Mouse (Mus musculus): Measurements from ENCODE around the gene Mynn. TPM values are rescaled to one million over a fixed set of nuclear protein-coding genes. Genes with fewer than 3 reads are reported as not detected.
"Not testable (repeated sequence)": the region's sequence is repeated elsewhere in the genome, so short reads cannot be mapped to it uniquely, and the experiment has no call there.

Gene Mynn
- polyA plus RNA-seq (2014; fragmentation: Nextera tagmentation; extraction: Ambion mirVana) = 35.9 and 36.1 TPM in 2 replicates

DNA sequence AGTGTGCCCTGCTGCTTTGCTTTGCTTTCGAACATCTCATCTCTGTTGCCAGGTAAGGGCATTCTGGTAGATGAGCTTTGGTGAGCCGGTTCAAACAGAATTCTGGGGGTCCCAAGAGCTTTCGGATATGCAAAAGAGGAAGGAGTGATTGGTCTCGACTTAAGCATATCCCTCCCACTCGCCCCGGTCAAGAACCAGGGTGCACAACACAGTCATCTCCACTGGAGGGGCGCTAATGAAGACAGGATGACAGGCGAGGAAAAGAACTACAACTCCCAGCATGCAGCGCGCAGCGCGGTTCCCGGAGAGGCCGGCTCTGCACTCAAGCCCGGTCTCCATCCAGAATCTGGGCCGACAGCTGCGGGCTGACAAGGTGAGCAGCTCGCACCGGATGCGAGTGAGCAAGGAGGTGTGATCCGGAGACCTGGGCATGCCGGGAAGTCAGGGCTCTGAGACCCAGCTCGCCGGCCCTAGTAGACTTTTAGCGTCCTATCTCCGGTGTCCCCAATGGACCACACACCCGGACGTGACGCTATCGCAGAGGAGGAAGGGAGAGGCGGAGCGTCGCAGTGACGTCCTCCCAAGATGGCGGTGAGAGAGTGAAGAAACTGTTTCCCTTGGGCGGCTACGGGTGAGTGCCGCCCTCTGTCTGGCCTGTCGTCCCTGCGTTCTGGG lies at the start of gene Mynn:
Mynn (plus strand) TSS at position 1 of the 675 bp plus-strand sequence.
- no peaks in the 10 kb centered on the region for H3K9me3 ChIP-seq (ENCODE audit: control insufficient read depth, low read length)
- no peaks in the 10 kb centered on the region for H3K36me3 ChIP-seq (ENCODE audit: control insufficient read depth, insufficient read depth, low read length)
- peak within 1 kb of the TSS; percentile 76 for H3K4me2 ChIP-seq (replicated peaks; ENCODE audit: low read depth, low read length)
- peaks cover 3% of the 10 kb centered on the region; the same call in 1 of the 2 replicates for H3K27me3 ChIP-seq (ENCODE audit: control insufficient read depth, insufficient read depth, low read length)
- WGBS = 0% methylated on average over 35 of the region's 40 CpGs
- H3K9ac ChIP-seq (ENCODE audit: low read depth, low read length) = peak within 1 kb of the TSS; percentile 84
- DNase-seq (ENCODE audit: low spot score) (peak; percentile 98), ATAC-seq (ENCODE audit: low FRiP score) (peak; percentile 95)
- H3K4me1 ChIP-seq (replicated peaks; ENCODE audit: control insufficient read depth, insufficient read depth, low read length) = 0 out of 2 replicates have a peak, but pooled peaks cover 2% of the 10 kb centered on the region
- peak within 1 kb of the TSS; percentile 91 for H3K27ac ChIP-seq (ENCODE audit: low read depth, low read length)
- peak within 1 kb of the TSS; percentile 89 for H3K4me3 ChIP-seq (ENCODE audit: low read depth, low read length)

DNA sequence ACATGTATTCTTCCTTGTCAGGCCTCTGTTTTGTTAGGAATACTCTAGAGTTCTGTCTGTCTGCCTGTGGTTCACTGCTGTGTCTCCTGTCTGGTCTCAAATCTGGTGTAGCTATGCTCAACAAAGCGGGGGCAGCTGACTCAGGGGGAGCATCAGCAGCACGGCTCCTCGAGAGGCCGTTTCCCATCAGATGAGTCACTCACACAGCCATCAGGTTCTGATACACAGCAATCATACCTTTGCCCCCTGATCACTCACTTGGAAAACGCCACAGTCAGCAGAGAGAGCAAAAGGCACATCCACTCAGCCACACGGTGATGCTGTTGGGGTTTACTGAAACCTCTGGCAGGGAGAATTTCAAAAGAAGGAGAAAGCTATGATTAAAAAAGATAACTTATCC lies 48.1 kb upstream of the Mynn start:
- no peak overlapping the region for H3K4me2 ChIP-seq (replicated peaks; ENCODE audit: low read depth, low read length)
- ATAC-seq (ENCODE audit: low FRiP score) = no peak
- H3K36me3 ChIP-seq (ENCODE audit: control insufficient read depth, insufficient read depth, low read length) = no peaks in the 10 kb centered on the region
- WGBS = 63% methylated on average over 6 of the region's 6 CpGs
- H3K9me3 ChIP-seq (ENCODE audit: control insufficient read depth, low read length) = no peaks in the 10 kb centered on the region
- H3K4me3 ChIP-seq (ENCODE audit: low read depth, low read length) = no peak overlapping the region
- H3K27me3 ChIP-seq (ENCODE audit: control insufficient read depth, insufficient read depth, low read length) = no peaks in the 10 kb centered on the region
- H3K9ac ChIP-seq (ENCODE audit: low read depth, low read length) = no peak overlapping the region
- no peaks in the 10 kb centered on the region for H3K4me1 ChIP-seq (replicated peaks; ENCODE audit: control insufficient read depth, insufficient read depth, low read length)
- no peak for DNase-seq (ENCODE audit: low spot score)
- no peak overlapping the region for H3K27ac ChIP-seq (ENCODE audit: low read depth, low read length)

DNA sequence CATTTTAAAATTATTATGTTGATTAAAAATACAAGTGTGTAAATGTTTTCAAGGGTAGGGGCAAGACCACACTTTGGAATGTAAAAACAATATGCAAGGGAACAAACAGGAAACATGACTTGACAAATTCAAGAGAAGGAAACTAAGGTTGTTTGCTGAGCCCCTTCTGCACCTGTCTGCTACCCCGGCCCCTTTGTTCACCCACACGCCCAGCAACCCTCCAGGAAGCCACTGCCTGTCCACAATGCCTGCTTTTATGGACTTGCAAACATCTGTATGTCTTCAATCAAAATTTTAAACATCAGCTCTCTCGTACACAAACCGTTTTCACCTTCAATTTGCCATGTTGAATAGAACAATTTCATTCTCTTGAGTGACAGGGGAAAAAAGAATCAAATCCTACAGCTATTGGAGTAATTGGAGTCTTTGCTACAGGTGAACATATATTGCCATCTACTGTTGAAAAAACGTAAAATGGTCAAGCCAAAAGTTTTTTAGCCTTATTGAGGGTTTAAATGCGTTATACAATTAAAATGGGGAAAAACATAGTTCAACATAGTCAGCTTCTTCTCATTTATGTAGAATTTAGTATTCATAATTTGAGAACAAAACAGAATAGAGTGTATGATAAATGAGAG lies 41.1 kb upstream of the Mynn start:
- no peaks in the 10 kb centered on the region for H3K9me3 ChIP-seq (ENCODE audit: control insufficient read depth, low read length)
- no peak overlapping the region for H3K27ac ChIP-seq (ENCODE audit: low read depth, low read length)
- H3K4me3 ChIP-seq (ENCODE audit: low read depth, low read length) = no peak overlapping the region
- H3K27me3 ChIP-seq (ENCODE audit: control insufficient read depth, insufficient read depth, low read length) = no peaks in the 10 kb centered on the region
- H3K4me2 ChIP-seq (replicated peaks; ENCODE audit: low read depth, low read length) = no peak overlapping the region
- no peak for ATAC-seq (ENCODE audit: low FRiP score)
- H3K9ac ChIP-seq (ENCODE audit: low read depth, low read length) = no peak overlapping the region
- DNase-seq (ENCODE audit: low spot score) = no peak
- 63% methylated on average over 6 of the region's 6 CpGs for WGBS
- no peaks in the 10 kb centered on the region for H3K4me1 ChIP-seq (replicated peaks; ENCODE audit: control insufficient read depth, insufficient read depth, low read length)
- H3K36me3 ChIP-seq (ENCODE audit: control insufficient read depth, insufficient read depth, low read length) = no peaks in the 10 kb centered on the region

DNA sequence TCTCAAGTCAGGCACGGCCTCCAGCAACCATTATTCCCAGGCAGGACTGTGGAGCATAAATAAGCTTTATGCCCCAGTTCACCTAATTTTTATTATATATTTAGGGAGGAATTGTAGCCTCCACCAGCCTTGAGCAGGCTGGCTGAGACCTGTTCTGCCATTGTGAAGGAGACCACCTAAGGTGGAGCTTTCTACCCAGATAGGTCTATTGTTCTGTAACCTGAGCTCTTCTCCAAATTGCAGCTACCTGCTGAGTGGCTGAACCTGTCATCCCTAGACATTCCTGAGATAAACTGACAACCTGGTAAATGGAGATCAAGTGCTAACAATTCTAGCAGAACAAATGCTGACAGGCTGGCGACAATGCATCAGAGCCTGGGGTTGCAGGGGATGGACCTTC lies 35.5 kb upstream of the Mynn start:
- H3K9me3 ChIP-seq (ENCODE audit: control insufficient read depth, low read length); H3K36me3 ChIP-seq (ENCODE audit: control insufficient read depth, insufficient read depth, low read length); H3K9ac ChIP-seq (ENCODE audit: low read depth, low read length); H3K4me1 ChIP-seq (replicated peaks; ENCODE audit: control insufficient read depth, insufficient read depth, low read length); H3K27ac ChIP-seq (ENCODE audit: low read depth, low read length); H3K4me3 ChIP-seq (ENCODE audit: low read depth, low read length); H3K27me3 ChIP-seq (ENCODE audit: control insufficient read depth, insufficient read depth, low read length); ATAC-seq (ENCODE audit: low FRiP score); H3K4me2 ChIP-seq (replicated peaks; ENCODE audit: low read depth, low read length); DNase-seq (ENCODE audit: low spot score): not testable (repeated sequence)
- WGBS = no CpG with 5 or more reads among the region's 2 CpGs

- Histone ChIP-seq H3K36me3 (ENCODE audit: control insufficient read depth, insufficient read depth, low read length) (no peaks in the 10 kb centered on the region), H3K27me3 (ENCODE audit: control insufficient read depth, insufficient read depth, low read length) (no peaks in the 10 kb centered on the region), H3K9ac (ENCODE audit: low read depth, low read length) (no peak overlapping the region), H3K4me2 (replicated peaks; ENCODE audit: low read depth, low read length) (no peak overlapping the region), H3K9me3 (ENCODE audit: control insufficient read depth, low read length) (no peaks in the 10 kb centered on the region), H3K27ac (ENCODE audit: low read depth, low read length) (no peak overlapping the region), H3K4me3 (ENCODE audit: low read depth, low read length) (no peak overlapping the region), H3K4me1 (replicated peaks; ENCODE audit: control insufficient read depth, insufficient read depth, low read length) (no peaks in the 10 kb centered on the region)
- DNase-seq (ENCODE audit: low spot score) = no peak
- ATAC-seq (ENCODE audit: low FRiP score) = no peak
- WGBS = 9% methylated on average over 2 of the region's 2 CpGs
These were observed 28.3 kb upstream of the Mynn start for GRCm38 (mm10) chr3:30573549-30573948.

DNA sequence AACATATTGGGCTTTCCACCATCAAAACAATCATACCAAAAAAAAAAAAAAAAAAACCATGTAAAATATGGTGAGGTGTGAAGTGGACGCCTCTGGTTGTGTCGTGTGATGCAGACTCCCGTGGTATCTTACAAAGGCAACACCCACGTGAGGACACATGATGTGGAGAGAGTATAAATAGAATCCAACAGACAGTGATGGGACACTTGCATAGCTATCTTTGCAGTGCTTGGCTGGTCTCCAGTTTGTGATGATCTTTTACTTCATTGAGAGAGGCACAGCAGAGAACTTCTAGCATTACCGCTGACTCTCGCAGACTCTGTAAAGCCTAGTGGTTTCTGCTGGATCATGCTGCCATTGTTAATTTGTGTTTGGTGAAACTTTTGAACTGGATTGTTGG lies 13.0 kb upstream of the Mynn start:
- no peak for DNase-seq (ENCODE audit: low spot score)
- Histone ChIP-seq H3K4me1 (replicated peaks; ENCODE audit: control insufficient read depth, insufficient read depth, low read length) (no peaks in the 10 kb centered on the region), H3K9me3 (ENCODE audit: control insufficient read depth, low read length) (no peaks in the 10 kb centered on the region), H3K27ac (ENCODE audit: low read depth, low read length) (no peak overlapping the region), H3K36me3 (ENCODE audit: control insufficient read depth, insufficient read depth, low read length) (no peaks in the 10 kb centered on the region), H3K4me3 (ENCODE audit: low read depth, low read length) (no peak overlapping the region), H3K9ac (ENCODE audit: low read depth, low read length) (no peak overlapping the region), H3K27me3 (ENCODE audit: control insufficient read depth, insufficient read depth, low read length) (no peaks in the 10 kb centered on the region), H3K4me2 (replicated peaks; ENCODE audit: low read depth, low read length) (no peak overlapping the region)
- WGBS = 85% methylated on average over 6 of the region's 6 CpGs
- ATAC-seq (ENCODE audit: low FRiP score) = no peak

- ATAC-seq (ENCODE audit: low FRiP score) = peak; percentile 55
- 0% methylated on average over 2 of the region's 2 CpGs for WGBS
- H3K36me3 ChIP-seq (ENCODE audit: control insufficient read depth, insufficient read depth, low read length) = no peaks in the 10 kb centered on the region
These were observed 9.4 kb upstream of the Mynn start for GRCm38 (mm10) chr3:30592418-30592853.

DNA sequence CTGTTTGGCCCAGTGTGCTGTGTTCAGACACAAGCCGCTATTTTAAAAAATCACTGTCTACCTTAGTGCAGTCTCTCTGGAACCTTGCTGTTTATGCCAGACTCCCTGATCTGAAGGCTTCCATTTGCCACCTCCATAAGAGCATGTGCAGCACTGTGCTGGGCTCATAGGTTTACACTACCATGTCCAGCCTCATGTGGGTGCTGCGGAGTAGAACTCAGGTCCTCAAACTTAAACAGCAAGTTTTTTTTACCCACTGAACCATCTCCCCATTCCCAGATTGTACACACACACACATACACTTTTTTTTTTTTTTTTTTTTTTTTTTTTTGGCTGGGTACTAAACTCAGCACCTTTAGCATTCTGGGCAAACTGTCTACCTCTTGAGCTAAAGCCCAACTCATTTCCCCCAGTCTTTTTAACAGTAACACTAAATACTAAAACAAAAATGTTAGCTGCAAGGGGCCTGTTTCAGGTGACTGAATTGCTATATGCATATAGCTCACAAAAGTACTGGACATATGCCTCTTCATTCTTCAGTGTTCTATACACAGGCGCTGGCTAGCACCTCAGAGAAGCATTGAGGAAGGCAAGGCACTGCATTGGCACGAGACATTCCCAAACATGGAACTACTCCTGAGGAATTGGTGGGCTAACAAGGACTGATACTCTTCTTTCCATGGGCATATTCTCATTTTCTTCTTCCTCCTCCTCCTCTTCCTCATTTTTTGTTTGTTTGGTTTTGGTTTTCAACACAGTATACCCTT lies 8.0 kb upstream of the Mynn start:
- DNase-seq (ENCODE audit: low spot score) (peak; percentile 37), ATAC-seq (ENCODE audit: low FRiP score) (no peak; the same call in 1 of the 2 replicates)
- 81% methylated on average over 4 of the region's 4 CpGs for WGBS
- Histone ChIP-seq H3K9ac (ENCODE audit: low read depth, low read length) (no peak overlapping the region), H3K27ac (ENCODE audit: low read depth, low read length) (no peak overlapping the region), H3K27me3 (ENCODE audit: control insufficient read depth, insufficient read depth, low read length) (peaks cover 3% of the 10 kb centered on the region; the same call in 1 of the 2 replicates), H3K9me3 (ENCODE audit: control insufficient read depth, low read length) (no peaks in the 10 kb centered on the region), H3K36me3 (ENCODE audit: control insufficient read depth, insufficient read depth, low read length) (no peaks in the 10 kb centered on the region), H3K4me2 (replicated peaks; ENCODE audit: low read depth, low read length) (no peak overlapping the region), H3K4me1 (replicated peaks; ENCODE audit: control insufficient read depth, insufficient read depth, low read length) (no peaks in the 10 kb centered on the region), H3K4me3 (ENCODE audit: low read depth, low read length) (no peak overlapping the region)

More at GRCm38 (mm10) chr3:30592418-30592853, 9.4 kb upstream of the Mynn start:
- H3K4me3 ChIP-seq (ENCODE audit: low read depth, low read length) = no peak overlapping the region
- no peaks in the 10 kb centered on the region for H3K9me3 ChIP-seq (ENCODE audit: control insufficient read depth, low read length)
- H3K27ac ChIP-seq (ENCODE audit: low read depth, low read length) = no peak overlapping the region
- no peak overlapping the region for H3K4me2 ChIP-seq (replicated peaks; ENCODE audit: low read depth, low read length)
- peak; percentile 55 for DNase-seq (ENCODE audit: low spot score)
- H3K9ac ChIP-seq (ENCODE audit: low read depth, low read length) = no peak overlapping the region
- H3K4me1 ChIP-seq (replicated peaks; ENCODE audit: control insufficient read depth, insufficient read depth, low read length) = no peaks in the 10 kb centered on the region
- H3K27me3 ChIP-seq (ENCODE audit: control insufficient read depth, insufficient read depth, low read length) = no peaks in the 10 kb centered on the region

Data from hindbrain, embryonic 11.5 days (tissue).